Mouse (Mus musculus) brain, embryonic 14.5 days (tissue): Measurements from ENCODE around the gene Ovol1. TPM values are rescaled to one million over a fixed set of nuclear protein-coding genes. Genes with fewer than 3 reads are reported as not detected.

Experiments
- DNase-seq: peaks from one replicate; pipeline ENCODE4 v3.0.0-alpha.2; 2011; ENCODE audit warnings: low read depth
- CTCF ChIP-seq: fragments of 200-500 bp; IDR thresholded peaks from 2 replicates; pipeline ENCODE4 v1.5.1; 2012; ENCODE audit warnings: inconsistent platforms, mild to moderate bottlenecking, moderate library complexity, borderline replicate concordance; ENCODE audit not compliant: insufficient read depth, insufficient read length; ENCODE audit errors: extremely low read depth
- POLR2A ChIP-seq: fragments of 200-500 bp; IDR thresholded peaks from 2 replicates; pipeline ENCODE4 v1.6.1; 2012; ENCODE audit warnings: mild to moderate bottlenecking, inconsistent platforms, borderline replicate concordance; ENCODE audit not compliant: poor library complexity, insufficient read depth, insufficient read length, severe bottlenecking; ENCODE audit errors: extremely low read depth
- polyA plus RNA-seq: library from polyadenylated mRNA; depleted of rRNA; stranded (reverse); fragments of >200 nt; gene quantifications from 2 replicates; pipeline ENCODE4 v1.2.3, GENCODE M21; 2012

Gene Ovol1
- polyA plus RNA-seq, 1 experiment = 0.31 TPM

GRCm38 (mm10) chr19:5567180-5567533 lies 6.7 kb upstream of the Ovol1 start:
- TF ChIP-seq POLR2A (no peak), CTCF (no peak)
- DNase-seq = no peak

GRCm38 (mm10) chr19:5566316-5566715 lies 5.9 kb upstream of the Ovol1 start:
- no peak for DNase-seq

GRCm38 (mm10) chr19:5562776-5563175 lies 2.3 kb upstream of the Ovol1 start:
- DNase-seq = no peak
- no peak for TF ChIP-seq CTCF
- TF ChIP-seq POLR2A = no peak

More at GRCm38 (mm10) chr19:5566316-5566715, 5.9 kb upstream of the Ovol1 start:
- TF ChIP-seq POLR2A = no peak
- TF ChIP-seq CTCF = no peak

GRCm38 (mm10) chr19:5561886-5562285 lies 1.4 kb upstream of the Ovol1 start:
- no peak for DNase-seq
- TF ChIP-seq POLR2A (no peak), CTCF (no peak)

- TF ChIP-seq POLR2A = no peak
- no peak for TF ChIP-seq CTCF
- DNase-seq = no peak
Observed at GRCm38 (mm10) chr19:5561252-5561790, 875 bp upstream of the Ovol1 start.

- peak; percentile 7 for DNase-seq
- TF ChIP-seq POLR2A = no peak
- no peak for TF ChIP-seq CTCF
Observed at GRCm38 (mm10) chr19:5559631-5560456, 602 bp downstream of the Ovol1 start.

GRCm38 (mm10) chr19:5559229-5559628 lies 1.2 kb downstream of the Ovol1 start:
- DNase-seq = no peak
- TF ChIP-seq CTCF (no peak), POLR2A (no peak)

GRCm38 (mm10) chr19:5558770-5559169 lies 1.7 kb downstream of the Ovol1 start:
- TF ChIP-seq POLR2A (no peak), CTCF (no peak)
- DNase-seq = no peak

- TF ChIP-seq CTCF = no peak
- TF ChIP-seq POLR2A = no peak
- DNase-seq = no peak
Observed at GRCm38 (mm10) chr19:5558169-5558568, 2.3 kb downstream of the Ovol1 start.

- TF ChIP-seq CTCF = no peak
- TF ChIP-seq POLR2A = no peak
- DNase-seq = no peak
Observed at GRCm38 (mm10) chr19:5554212-5554611, 6.2 kb downstream of the Ovol1 start.

- no peak for TF ChIP-seq CTCF
- no peak for TF ChIP-seq POLR2A
- no peak for DNase-seq
Observed at GRCm38 (mm10) chr19:5553802-5554201, 6.6 kb downstream of the Ovol1 start.
